Mouse (Mus musculus) cerebellum, postnatal 10 days (tissue): ENCODE measurements around the gene Lmod3.

Experiments
- DNase-seq, 2 experiments: peaks; one replicate each; pipeline ENCODE4 v3.0.0; 2021; ENCODE audit warnings: mixed read lengths in 2 of 2

Lmod3 gene

DNA sequence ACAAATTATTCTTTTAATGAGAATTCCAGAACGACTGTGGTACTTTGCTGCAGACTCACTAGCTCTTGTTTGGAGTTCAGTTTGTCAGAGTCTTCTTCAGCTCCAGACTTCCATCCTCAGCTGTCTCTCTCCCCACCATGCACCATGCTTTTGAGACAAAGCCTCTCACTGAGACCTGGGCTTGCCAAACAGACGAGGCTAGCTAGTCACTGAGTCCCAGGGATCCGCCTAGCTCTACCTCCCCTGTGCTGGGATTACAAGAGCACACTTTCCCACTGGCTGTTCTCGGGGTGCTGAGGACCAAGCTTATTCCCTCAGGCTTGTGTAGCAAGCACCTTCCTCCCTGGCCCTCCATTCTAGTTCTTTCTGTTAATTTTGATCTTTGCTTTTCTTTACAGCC lies 29.0 kb downstream of the Lmod3 start:
- no peak for DNase-seq

- DNase-seq = no peak
Measured at GRCm38 (mm10) chr6:97222931-97223467, 29.6 kb downstream of the Lmod3 start.

DNA sequence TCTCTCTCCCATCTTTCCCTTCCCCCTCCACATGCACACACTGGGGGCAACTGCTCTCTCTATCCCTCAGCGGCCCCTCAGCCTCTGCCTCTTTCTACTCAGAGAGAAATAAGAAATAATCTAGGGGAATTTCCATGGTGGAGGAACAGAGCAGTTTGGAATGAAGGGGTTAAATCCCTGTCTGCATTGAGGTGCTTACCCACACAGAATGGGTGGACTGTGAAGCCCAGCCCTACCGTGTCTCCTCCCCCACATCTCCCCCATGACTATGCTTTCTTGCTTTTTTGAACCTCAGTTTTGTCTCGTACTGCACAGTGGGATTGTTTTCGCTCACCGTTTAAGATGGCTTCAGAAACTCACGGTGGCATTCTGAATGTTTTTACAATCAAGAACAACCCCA lies 30.2 kb downstream of the Lmod3 start:
- no peak for DNase-seq

DNA sequence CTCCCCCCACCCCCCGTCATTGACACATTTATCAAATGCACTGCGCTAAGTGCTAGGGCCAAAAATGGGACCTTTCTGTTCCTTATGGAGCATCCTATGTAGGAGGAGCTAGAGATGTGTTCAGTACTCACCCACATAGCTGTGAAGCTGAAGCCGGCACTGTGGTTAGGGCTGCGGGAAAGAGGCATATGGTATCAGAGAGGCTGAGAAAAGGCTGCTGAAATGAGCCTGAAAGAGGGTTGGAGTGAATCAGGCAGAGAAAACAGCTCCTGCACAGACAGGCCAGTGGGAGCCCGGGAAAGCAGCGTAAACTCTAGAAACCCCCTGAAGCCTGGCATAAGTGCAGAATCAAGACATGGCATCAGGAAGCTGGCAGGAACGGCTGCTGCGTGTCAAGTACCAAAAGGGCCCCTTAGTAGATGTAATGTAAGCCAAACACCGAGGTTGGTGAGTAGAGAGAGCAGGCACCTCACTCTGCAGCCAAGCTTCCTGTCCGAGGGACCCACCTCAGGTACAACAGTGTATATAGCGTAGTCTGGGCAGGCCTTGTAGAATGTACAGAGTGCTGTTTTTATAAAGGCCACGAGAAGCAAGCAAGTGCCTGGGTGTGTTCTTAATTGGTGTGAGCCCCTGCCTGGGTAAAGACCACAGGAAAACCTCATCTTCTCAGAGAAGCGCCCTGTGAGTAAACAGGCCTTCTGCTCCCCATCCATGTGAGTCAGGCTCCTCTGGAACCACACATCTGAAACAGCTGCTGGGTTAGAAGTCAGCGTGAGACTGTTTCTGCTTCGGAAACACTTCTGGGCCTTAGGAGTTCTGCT lies 31.1 kb downstream of the Lmod3 start:
- peak; percentile 21 to 36 for DNase-seq

- DNase-seq = no peak
Measured at GRCm38 (mm10) chr6:97220672-97221071, 31.9 kb downstream of the Lmod3 start.

GRCm38 (mm10) chr6:97216154-97216821 lies 36.3 kb downstream of the Lmod3 start:
- DNase-seq = no peak

- DNase-seq = peak; percentile 74 to 83
Measured at GRCm38 (mm10) chr6:97211981-97212380, 40.6 kb downstream of the Lmod3 start.

DNA sequence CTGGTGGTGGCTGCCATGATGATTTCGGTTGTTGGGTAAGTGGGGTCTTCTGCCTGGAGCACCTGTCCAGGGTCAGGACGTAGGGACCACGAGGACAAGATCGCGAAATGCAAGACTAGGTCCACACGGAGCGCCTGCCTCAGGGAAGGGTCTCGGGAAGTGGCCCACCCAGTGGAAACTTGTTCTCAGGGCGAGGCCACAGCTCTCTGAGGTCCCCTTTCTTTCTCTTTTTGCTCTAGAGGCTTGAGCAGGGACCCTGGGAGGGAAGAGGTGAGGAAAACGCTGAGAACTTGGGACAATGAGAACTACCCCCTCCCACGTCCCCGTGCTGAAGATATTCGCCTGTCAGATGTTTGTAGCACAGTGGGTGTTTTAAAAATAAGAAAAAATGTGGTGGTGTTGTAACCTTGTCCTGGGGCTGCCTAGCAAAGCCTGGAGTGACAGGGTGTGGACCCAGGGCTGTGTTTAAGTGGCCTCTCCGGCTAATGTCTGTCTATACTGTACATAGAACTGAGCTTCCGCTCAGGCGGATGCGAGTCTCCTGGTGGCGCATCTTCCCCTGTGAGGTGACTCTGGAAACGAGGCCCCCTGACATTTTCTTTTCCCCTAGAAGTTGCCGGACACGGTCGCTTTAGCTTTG lies 41.5 kb downstream of the Lmod3 start:
- peak in 1 of 2 experiments; percentile 27 for DNase-seq

- DNase-seq = peak; percentile 90 to 92
Measured at GRCm38 (mm10) chr6:97210191-97210961, 42.2 kb downstream of the Lmod3 start, which contains the start of gene Arl6ip5. Arl6ip5 (plus strand) TSS chr6:97210689.

GRCm38 (mm10) chr6:97209751-97210150 lies 42.8 kb downstream of the Lmod3 start:
- no peak for DNase-seq

DNA sequence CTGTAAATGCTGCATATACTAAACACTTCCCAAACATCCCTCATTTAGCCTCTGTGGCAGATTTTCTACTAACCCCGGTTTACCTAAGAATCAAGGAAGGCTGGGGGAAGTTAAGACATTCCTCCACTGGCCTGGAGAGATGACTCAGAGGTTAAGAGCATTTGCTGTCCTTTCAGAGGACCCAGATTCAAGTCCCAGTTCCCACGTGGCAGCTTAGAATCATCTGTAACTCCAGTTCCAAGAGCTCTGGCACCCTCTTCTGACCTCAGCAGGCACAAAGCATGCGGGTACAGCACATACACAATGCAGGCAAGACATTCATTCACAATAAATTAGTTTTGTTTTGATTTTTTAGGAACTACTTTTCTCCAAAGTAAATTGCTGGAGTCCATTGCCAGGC lies 43.4 kb downstream of the Lmod3 start:
- no peak for DNase-seq

- DNase-seq = no peak
Measured at GRCm38 (mm10) chr6:97208406-97208805, 44.2 kb downstream of the Lmod3 start.

- DNase-seq = no peak
Measured at GRCm38 (mm10) chr6:97207085-97207484, 45.5 kb downstream of the Lmod3 start.

DNA sequence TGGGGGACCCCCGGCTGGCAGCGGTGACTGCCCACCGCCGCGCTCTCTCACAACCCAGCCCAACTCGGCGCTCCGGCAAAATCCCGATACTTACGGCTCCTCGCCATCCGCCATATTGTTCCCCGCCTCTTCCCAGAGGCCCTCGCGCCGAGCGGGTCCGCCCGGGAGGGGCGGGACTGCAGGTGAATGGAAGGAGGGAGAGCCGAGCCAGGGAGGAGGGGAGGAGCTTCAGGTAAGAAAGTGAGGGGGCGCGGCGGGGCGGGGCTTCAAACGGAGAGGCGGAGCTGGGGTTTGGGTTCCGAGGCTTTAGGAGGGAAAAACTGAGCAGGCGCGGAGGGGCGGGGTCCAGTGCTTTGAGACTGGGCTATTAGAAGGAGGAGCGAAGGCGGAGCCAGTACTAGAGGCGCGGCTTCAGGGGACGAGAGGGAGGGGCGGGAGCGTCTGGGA lies 47.1 kb downstream of the Lmod3 start, which contains the start of gene Uba3:
Uba3 (minus strand) TSS at position 209 of the 447 bp plus-strand sequence.
- peak; percentile 100 for DNase-seq

- peak; percentile 61 to 63 for DNase-seq
Measured at GRCm38 (mm10) chr6:97204952-97205351, 47.6 kb downstream of the Lmod3 start.

GRCm38 (mm10) chr6:97204252-97204869 lies 48.2 kb downstream of the Lmod3 start:
- no peak for DNase-seq

- no peak for DNase-seq
Measured at GRCm38 (mm10) chr6:97202477-97202876, 50.1 kb downstream of the Lmod3 start.

GRCm38 (mm10) chr6:97200437-97200836 lies 52.1 kb downstream of the Lmod3 start:
- no peak for DNase-seq
